Mouse (Mus musculus) right cerebral cortex, postnatal 36 days (tissue): Measurements from ENCODE around the gene Gucy1b2.

Source experiments
- DNase-seq, 2 experiments: peaks; one replicate each; pipeline ENCODE4 v3.0.0; 2022; ENCODE audit warnings: low spot score in 2 of 2, mixed read lengths in 1 of 2

Gene Gucy1b2

DNA sequence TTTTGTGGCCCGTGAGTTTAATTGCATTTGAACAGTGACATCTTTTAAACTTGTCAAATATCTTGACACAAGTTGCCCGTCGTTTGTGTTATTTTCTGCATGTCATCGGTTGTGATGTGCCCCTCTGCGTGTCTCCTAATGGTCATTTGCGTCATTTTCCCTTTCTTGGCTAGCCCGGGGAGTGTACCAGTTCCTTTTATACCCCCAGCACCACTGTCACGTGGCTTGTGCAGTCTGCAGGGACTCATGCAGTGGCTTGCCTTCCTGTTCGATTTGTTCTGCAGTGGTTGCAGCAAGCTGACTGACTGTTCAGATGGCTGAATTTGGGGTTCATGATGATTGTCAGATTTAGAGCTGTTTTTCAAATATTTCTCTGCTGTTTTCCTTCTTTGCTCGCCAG, 82.1 kb downstream of the Gucy1b2 start:
- no peak for DNase-seq

DNA sequence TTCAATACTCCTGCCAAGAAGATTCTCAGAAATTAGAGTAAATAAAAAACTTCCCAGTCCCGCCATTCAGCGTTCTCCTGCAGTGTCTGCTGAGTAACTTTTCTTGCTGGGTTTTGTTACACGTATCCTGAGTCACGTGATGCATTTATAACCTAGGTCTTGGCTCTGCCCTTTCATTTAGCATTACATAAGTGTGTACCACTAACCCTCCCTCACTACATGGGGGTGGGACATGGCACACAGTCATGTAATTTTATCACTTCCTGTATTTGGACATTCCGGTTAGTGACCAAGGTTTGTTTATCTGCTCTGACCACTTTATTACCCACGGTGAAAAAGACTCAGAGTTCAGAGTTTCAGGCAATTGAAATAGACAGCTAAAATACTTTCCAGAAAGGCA, 85.3 kb downstream of the Gucy1b2 start:
- no peak for DNase-seq

DNA sequence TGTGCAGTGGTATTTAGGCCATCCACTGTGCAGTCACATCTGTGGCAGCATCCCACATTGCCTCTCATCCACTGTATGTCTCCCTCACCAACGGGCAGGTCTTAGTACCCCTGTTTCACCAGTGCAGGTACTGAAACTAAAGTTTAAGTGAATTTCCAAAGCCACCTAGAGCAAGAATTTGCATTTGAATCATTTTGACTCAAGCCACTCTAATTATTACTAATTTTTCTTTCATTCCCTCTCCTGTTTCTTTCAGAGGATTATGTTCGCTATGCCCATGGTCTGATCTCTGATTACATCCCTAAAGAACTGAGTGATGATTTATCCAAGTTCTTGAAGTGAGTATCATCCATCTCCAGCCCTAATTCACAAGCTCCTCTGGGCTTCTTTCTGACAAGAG, 92.3 kb downstream of the Gucy1b2 start:
- no peak for DNase-seq

DNA sequence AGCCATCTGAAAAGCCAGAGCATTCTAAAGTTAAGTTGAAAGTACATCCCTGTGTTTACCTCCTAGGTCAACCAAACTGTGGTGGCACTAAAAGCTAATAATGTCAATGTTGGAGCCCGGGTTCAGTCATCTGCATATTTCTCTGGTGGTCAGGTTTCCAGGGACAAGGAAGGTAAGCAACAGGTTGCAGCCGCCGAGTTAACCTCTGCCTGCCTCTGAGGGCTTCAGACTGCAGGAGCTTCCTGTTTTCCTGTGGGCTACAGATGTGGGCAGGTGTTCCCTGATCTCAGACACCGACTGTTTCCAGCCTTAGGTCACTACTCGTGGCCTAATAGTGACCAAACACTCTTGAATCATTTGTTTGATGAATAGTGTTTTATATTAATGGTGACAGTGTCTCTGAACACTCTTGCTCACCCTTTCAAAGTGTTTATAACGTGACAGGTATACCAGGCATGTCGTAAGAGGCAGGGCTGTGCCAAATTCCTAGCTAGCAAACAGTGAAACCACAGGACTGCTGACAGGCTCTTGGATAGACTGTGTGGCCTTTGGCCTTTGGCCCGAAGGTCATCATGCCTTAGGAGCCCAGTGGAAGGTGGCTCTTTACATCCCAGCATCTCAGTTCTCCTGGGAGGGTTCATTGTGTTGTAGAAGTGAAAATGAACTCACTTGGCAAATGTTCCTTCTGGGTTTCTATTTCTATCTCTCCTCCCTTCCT, 94.7 kb downstream of the Gucy1b2 start:
- DNase-seq, result no peak

DNA sequence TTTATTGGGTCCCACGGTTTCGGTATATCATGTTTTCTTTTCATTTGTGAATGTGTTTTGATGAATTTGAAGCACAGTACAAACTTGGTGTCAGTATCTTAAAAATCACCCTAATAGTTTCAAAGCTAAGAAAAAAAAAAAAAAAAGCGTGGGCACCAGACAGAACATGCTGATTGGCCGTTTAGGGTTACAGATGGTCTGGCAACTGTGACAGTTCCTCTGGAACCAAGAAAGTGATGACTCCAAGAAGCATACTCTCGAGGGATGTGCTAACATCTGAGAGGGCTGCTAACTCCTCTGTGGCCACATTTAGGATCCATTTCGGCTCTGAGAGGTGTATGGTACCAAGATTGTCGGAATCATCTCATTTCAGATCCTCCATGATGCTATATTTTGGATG, 100.9 kb downstream of the Gucy1b2 start:
- no peak for DNase-seq

DNA sequence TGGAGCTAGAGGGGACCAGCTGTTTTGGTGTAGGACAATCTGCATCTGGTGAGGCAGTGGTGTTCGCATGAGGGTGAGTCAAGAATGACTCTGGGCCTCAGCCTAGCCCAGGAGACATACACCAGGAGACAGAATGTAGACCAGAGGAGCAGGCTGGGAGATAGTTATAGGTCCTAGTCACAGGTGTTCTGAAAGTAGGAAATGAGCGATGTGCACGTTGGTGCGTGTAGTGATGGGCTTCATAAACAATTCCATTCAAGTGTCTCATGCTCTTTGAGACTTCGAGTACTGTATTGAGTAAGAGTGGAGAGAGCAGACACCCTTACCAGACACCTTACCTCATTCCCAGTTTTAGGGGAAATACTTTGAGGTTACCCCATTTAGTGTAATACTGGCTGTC, 102.3 kb downstream of the Gucy1b2 start:
- no peak for DNase-seq

DNA sequence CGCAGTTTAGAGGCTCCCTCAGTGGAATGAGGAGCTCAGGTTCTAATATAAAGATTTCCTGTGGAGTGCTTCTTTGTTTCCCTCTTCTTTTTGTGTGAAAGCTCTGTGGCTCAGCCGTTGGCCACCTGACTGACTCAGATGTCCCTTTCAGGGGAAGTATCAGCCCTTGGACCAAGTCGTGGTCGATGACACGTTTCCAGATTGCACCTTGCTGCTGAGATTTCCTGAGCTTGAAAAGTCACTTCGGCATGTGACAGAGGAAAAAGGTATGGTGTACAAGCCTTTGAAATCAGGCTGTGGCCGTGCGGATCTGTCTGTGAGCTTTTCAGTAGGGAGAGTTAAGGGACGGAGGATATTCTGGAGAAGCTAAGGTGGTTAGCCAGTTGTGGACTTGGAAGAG, 102.7 kb downstream of the Gucy1b2 start:
- DNase-seq, result no peak

DNA sequence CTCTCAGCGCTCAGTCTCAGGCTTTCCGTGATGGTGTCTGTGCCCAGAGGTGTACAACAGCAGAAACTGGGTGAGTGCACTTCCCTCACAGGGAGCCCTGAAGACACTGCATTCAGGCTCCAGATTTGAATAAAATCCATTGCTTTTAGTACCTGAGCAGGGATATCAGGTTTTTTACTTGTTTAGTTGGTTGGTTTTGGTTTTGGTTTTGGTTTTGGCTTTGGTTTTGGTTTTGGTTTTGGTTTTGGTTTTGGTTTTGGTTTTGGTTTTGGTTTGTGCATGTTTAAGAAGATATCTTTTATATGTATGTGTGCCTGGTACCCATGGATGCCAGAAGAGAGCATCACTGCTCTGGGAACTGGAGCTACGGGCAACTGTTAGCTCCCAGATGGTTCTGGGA, 105.2 kb downstream of the Gucy1b2 start:
- DNase-seq, result no peak

DNA sequence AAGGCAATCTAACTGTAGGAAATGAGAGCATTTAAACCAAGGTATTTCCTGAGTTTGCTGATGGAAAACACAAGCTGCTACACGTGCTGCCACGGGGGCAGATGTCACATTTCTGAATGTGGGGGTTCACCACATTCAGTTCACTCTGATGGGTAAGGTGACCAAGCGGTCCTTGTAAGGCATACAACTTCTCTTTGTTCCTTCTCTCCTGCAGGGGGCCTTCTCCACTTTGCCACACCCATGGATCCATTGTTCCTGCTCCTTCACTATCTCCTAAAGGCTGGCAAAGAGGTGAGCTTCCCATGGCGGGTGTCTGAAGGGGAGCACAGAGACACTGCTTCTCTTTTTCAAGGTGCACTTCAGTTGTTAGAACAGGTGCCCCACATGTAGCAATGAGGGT, 105.9 kb downstream of the Gucy1b2 start:
- DNase-seq, result no peak

DNA sequence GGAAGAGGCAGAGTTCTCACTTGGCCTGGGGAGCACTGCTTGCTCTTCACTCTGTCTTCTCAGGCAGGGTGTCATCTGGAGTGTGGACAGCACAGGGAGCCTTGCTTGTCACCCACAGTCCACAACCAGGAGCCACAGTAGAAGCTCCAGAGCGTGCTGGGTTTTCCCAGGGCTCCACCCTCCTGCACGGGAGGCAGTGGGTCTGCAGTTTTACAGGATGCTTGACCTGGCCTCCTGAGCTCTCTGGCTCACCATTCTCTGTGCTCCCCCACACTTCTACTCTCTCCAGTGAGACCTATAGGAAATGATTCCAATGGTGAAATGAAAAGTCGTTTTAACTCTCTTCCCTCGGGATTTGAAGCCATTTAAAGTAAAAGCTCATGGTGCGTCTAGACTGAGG, 106.3 kb downstream of the Gucy1b2 start:
- DNase-seq, result no peak

DNA sequence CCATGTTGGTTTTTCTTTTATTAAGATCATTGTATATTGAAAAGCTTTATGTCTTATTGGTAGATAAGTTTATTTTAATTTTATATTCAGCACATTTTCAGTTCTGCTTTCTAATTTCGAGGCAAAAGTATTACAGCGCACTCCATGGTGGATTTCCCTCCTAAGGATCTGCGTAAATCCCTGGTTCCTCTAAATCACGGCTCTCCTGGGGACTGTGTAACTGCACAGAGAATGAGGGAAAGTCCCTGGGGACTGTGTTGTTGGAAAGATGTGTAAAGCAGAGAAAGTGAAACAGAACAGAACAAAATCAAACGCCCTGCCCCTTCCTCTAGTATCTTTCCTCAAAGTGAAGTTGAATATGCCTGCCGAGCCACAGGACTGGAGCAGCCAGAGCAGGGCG, 109.0 kb downstream of the Gucy1b2 start:
- no peak for DNase-seq

DNA sequence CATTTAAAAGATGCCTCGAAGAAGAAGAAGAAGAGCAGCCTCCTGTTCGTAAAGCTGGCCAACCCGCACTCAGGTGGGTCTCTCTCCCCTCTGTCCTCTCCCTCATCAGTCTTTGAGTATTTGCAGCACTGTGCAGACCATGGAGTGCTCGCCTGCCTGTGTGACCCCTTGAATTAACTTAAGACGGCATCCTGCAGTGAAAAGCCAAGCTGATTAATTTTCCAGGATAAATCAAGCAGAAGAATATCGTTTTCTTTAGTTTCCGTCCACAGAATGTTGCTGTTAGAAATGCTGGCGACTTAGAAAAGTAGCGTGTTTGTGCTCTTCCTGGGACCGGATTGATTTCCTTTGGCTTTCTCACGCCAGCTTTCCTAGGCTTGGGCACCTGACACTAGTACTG, 109.5 kb downstream of the Gucy1b2 start:
- DNase-seq, result no peak
